Mouse (Mus musculus): ENCODE measurements at regions not wholly inside any gene's neighbourhood (a gene's known extent, or its start where the extent isn't known, plus 50 kb on each side); places are given as distances from the start of the nearest gene placed in this dataset.

GRCm38 (mm10) chr13:112070757-112071156 is 217.5 kb upstream of the Ankrd55 start:
- DNase-seq (ENCODE audit: low spot score in 2 of 2): no peak

GRCm38 (mm10) chr13:112071209-112071955 is 216.9 kb upstream of the Ankrd55 start:
- DNase-seq (ENCODE audit: low spot score in 2 of 2): peak in 1 of 2 experiments; percentile 50

GRCm38 (mm10) chr13:112071956-112072314 is 216.3 kb upstream of the Ankrd55 start:
- no peak for DNase-seq (ENCODE audit: low spot score in 2 of 2)

GRCm38 (mm10) chr13:112073519-112074406 is 214.5 kb upstream of the Ankrd55 start:
- no peak for DNase-seq (ENCODE audit: low spot score in 2 of 2)

- no peak for DNase-seq (ENCODE audit: low spot score in 2 of 2)
Observed at GRCm38 (mm10) chr13:112075847-112076479, 212.3 kb upstream of the Ankrd55 start.

- DNase-seq (ENCODE audit: low spot score in 2 of 2): no peak
Observed at GRCm38 (mm10) chr13:112078088-112078487, 210.2 kb upstream of the Ankrd55 start.

GRCm38 (mm10) chr13:112081935-112082334 is 206.3 kb upstream of the Ankrd55 start:
- DNase-seq (ENCODE audit: low spot score in 2 of 2): no peak

GRCm38 (mm10) chr13:112084484-112085278 is 203.6 kb upstream of the Ankrd55 start:
- DNase-seq (ENCODE audit: low spot score in 2 of 2): no peak

- DNase-seq (ENCODE audit: low spot score in 2 of 2): peak; percentile 35 to 59
Observed at GRCm38 (mm10) chr13:112088312-112088771, 199.9 kb upstream of the Ankrd55 start.

- DNase-seq (ENCODE audit: low spot score in 2 of 2): peak in 1 of 2 experiments; percentile 7
Observed at GRCm38 (mm10) chr13:112090737-112091136, 197.5 kb upstream of the Ankrd55 start.

- no peak for DNase-seq (ENCODE audit: low spot score in 2 of 2)
Observed at GRCm38 (mm10) chr13:112095595-112096139, 192.6 kb upstream of the Ankrd55 start.

- no peak for DNase-seq (ENCODE audit: low spot score in 2 of 2)
Observed at GRCm38 (mm10) chr13:112099953-112100591, 188.2 kb upstream of the Ankrd55 start.

- peak in 1 of 2 experiments; percentile 35 for DNase-seq (ENCODE audit: low spot score in 2 of 2)
Observed at GRCm38 (mm10) chr13:112100592-112101420, 187.4 kb upstream of the Ankrd55 start.

- DNase-seq (ENCODE audit: low spot score in 2 of 2): no peak
Observed at GRCm38 (mm10) chr13:112101421-112101756, 186.9 kb upstream of the Ankrd55 start.

- no peak for DNase-seq (ENCODE audit: low spot score in 2 of 2)
Observed at GRCm38 (mm10) chr13:112105953-112106352, 182.3 kb upstream of the Ankrd55 start.

GRCm38 (mm10) chr13:112114741-112115201 is 173.5 kb upstream of the Ankrd55 start:
- DNase-seq (ENCODE audit: low spot score in 2 of 2): peak; percentile 56 to 64

GRCm38 (mm10) chr13:112116101-112116726 is 172.0 kb upstream of the Ankrd55 start:
- no peak for DNase-seq (ENCODE audit: low spot score in 2 of 2)

GRCm38 (mm10) chr13:112118564-112118963 is 169.7 kb upstream of the Ankrd55 start:
- DNase-seq (ENCODE audit: low spot score in 2 of 2): no peak

GRCm38 (mm10) chr13:112119611-112120041 is 168.6 kb upstream of the Ankrd55 start:
- no peak for DNase-seq (ENCODE audit: low spot score in 2 of 2)

Data from urinary bladder, postnatal 36 days (tissue).